Mouse (Mus musculus) heart, adult 2 months (tissue): ENCODE data around the gene Arhgap23.

ENCODE experiments used
- CTCF ChIP-seq: fragments of 200-600 bp; IDR thresholded peaks from 2 replicates; pipeline ENCODE4 v1.8.1; 2022; ENCODE audit warnings: antibody characterized with exemption, mild to moderate bottlenecking, moderate library complexity
- POLR2A ChIP-seq: fragments of 200-500 bp; IDR thresholded peaks from 2 replicates; pipeline ENCODE4 v1.6.1; 2011; ENCODE audit warnings: mild to moderate bottlenecking, low read depth, low read length, control low read depth; ENCODE audit not compliant: insufficient read depth

GRCm38 (mm10) chr11:97401082-97401481 is 14.3 kb upstream of the Arhgap23 start:
- no peak for TF ChIP-seq CTCF
- TF ChIP-seq POLR2A = no peak
